Mouse (Mus musculus): ENCODE results near the gene Acox3. TPM values are rescaled to one million over a fixed set of nuclear protein-coding genes. Genes with fewer than 3 reads are reported as not detected.

Acox3 gene
- total RNA-seq, 2 experiments from 2014 or later: 24.6 to 34.6 TPM

DNA sequence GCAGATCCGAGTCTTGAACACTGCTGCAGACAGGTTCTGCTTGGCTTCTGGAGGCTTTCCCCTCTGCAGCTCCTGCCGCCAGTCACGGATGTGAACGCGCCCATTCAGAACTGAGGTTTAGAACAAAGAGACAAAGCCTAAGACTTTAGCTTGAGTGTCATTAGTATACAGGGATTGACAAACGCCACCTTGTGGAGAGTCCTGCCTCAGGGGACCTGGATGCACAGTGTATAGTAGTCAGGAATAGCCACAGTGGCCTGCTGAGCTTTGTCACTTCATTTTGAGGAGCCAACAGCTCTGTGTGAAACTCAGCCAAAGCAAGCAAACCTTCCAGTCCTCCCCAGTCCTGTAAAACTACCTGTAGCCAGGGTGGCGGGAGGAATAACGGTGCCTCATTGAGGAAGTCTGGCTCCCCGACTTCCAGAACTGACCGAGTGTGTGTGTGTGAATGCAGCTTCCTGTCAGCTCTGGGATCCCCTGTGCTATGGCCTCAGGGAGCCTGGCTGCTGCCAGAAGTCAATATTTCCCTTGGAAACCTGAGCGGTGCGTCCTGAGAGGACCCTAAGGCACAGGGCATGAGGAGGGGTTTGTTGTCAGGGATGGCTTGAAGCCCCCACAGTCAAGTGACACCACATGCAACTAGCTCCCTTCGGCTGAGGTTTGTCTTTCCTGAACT is 24.8 kb upstream of the Acox3 start:
- TF ChIP-seq CTCF (conservative IDR thresholded peaks at IDR 0.05): peak; percentile 59
- no peak overlapping the region for H3K4me3 ChIP-seq
- DNase-seq (ENCODE audit: low spot score in 2 of 2): no peak
- no peak overlapping the region for H3K27ac ChIP-seq

GRCm38 (mm10) chr5:35559447-35559846 is 23.4 kb upstream of the Acox3 start:
- Histone ChIP-seq H3K4me3 (no peak overlapping the region), H3K27ac (peak overlapping the region; percentile 41; the same call in 1 of the 2 replicates)
- DNase-seq (ENCODE audit: low spot score in 2 of 2): no peak
- no peak for TF ChIP-seq CTCF (conservative IDR thresholded peaks at IDR 0.05)

GRCm38 (mm10) chr5:35562616-35563015 is 20.2 kb upstream of the Acox3 start:
- no peak for DNase-seq (ENCODE audit: low spot score in 2 of 2)

DNA sequence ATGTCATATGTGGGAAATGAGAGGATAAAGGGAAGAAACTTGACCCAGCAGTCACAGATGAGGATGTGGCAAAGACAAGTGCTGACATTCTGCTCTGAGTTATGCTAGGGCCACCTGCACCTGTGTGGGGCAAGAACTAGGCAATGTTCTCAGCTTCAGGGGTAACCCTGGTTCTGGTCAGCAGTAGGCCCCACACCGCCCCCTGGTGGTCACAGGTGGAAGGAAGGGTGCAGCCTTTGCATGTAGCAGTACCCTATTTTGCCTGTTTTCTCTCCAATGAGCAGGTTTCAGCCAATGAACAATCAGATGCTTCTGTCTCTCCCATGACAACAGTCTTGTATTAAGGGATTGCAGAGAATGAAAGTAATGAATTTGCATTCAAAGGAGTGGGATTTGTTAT is 19.4 kb upstream of the Acox3 start:
- Histone ChIP-seq H3K27ac (no peak overlapping the region), H3K4me3 (no peak overlapping the region)
- peak; percentile 95 for TF ChIP-seq CTCF (conservative IDR thresholded peaks at IDR 0.05)
- DNase-seq (ENCODE audit: low spot score in 2 of 2): peak; percentile 35 to 78

More at GRCm38 (mm10) chr5:35562616-35563015, 20.2 kb upstream of the Acox3 start:
- Histone ChIP-seq H3K27ac (no peak overlapping the region), H3K4me3 (no peak overlapping the region)
- TF ChIP-seq CTCF (conservative IDR thresholded peaks at IDR 0.05): no peak

- TF ChIP-seq CTCF (conservative IDR thresholded peaks at IDR 0.05): no peak
- Histone ChIP-seq H3K4me3 (no peak overlapping the region), H3K27ac (no peak overlapping the region)
- no peak for DNase-seq (ENCODE audit: low spot score in 2 of 2)
Observed at GRCm38 (mm10) chr5:35565217-35565616, 17.6 kb upstream of the Acox3 start.

GRCm38 (mm10) chr5:35566632-35567031 is 16.2 kb upstream of the Acox3 start:
- Histone ChIP-seq H3K27ac (no peak overlapping the region), H3K4me3 (no peak overlapping the region)
- no peak for TF ChIP-seq CTCF (conservative IDR thresholded peaks at IDR 0.05)
- DNase-seq (ENCODE audit: low spot score in 2 of 2): no peak

GRCm38 (mm10) chr5:35571546-35571945 is 11.3 kb upstream of the Acox3 start:
- Histone ChIP-seq H3K27ac (no peak overlapping the region), H3K4me3 (no peak overlapping the region)
- DNase-seq (ENCODE audit: low spot score in 2 of 2): no peak
- TF ChIP-seq CTCF (conservative IDR thresholded peaks at IDR 0.05): no peak

DNA sequence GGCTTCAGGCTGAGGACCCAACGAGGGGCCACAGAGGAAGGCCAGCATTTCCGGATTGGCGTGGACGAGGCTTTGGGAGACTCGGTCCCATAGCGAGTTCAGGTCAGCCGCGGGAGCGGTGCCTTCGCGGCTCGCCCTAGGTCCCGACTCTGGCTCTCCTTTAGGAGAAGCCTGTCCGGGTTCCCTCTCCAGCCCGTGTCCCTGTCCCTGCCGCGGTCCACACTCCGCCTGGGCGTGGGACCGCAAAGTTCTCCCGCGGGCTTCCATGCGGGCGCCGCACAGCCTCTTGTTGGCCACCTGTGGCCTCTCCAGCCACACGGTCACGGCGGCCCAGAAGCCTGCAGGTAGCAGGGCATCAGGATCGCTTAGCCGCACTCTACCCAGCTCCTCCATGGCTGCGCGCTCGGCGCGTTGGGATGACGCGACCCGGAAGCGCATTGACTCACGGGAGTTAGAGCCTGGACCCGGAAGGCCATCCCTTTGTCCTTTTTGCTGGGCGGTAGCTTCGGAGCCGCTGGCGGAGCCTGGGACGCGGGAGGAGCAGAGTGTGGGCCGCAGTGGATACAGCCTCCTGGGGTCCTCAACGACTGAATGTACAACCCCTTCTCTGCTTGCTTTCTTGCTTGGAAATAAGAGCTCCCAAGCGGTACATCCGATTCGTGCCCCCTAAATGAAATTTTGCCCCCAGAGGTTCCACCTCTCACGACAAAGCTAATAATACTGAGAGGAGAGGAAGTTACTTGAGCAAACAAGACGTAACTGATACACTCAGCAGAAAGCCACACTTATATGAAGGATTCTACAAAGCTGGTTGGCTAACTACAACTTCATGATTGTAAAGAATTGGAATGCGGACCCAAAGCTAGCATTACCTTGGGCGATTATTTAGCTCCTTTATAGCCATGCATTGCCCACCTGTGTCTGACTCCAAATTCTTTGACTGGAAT is 7.9 kb upstream of the Acox3 start, which contains the start of gene Trmt44:
TSS of gene Trmt44 (minus strand) at position 418 of the 947 bp plus-strand sequence.
- TF ChIP-seq CTCF (conservative IDR thresholded peaks at IDR 0.05): no peak
- H3K4me3 ChIP-seq: peak within 1 kb of the TSS; percentile 100
- DNase-seq (ENCODE audit: low spot score in 2 of 2): peak; percentile 90 to 92
- H3K27ac ChIP-seq: peak within 1 kb of the TSS; percentile 90

DNA sequence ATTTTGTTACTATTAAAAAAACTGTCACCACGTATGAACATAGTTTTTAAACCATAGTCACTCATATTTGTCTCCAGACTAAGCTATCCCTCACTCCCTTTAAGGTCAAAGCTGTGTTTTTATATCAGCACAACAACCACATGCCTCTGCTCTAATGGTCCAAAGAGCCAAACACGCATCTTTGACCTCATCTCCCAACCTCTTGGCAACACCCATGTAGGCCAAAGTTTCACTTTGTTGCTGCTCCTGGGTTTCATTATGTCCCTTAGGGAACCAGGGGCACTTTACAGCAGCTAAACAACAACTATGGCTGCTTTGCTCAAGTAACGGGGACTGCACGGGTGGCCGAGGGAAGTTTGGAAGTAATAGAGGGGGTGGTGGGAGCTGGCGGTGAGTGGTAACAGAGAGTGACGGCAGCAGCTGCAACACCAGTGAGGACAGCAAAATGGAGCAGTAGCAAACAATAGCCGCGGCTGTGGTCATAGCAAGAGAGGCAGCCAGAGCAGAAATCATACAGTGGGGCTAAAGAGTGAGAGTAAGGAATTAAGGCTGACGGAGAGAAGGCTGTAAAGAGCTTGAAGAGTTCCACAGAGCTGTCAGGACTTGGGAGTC is 6.3 kb upstream of the Acox3 start:
- Histone ChIP-seq H3K4me3 (no peak overlapping the region), H3K27ac (no peak overlapping the region)
- no peak for DNase-seq (ENCODE audit: low spot score in 2 of 2)
- TF ChIP-seq CTCF (conservative IDR thresholded peaks at IDR 0.05): no peak

- no peak overlapping the region for H3K27ac ChIP-seq
- no peak for DNase-seq (ENCODE audit: low spot score in 2 of 2)
- TF ChIP-seq CTCF (conservative IDR thresholded peaks at IDR 0.05): no peak
- no peak overlapping the region for H3K4me3 ChIP-seq
Observed at GRCm38 (mm10) chr5:35578411-35578810, 4.4 kb upstream of the Acox3 start.

GRCm38 (mm10) chr5:35579247-35579893 is 3.5 kb upstream of the Acox3 start:
- no peak for DNase-seq (ENCODE audit: low spot score in 2 of 2)
- Histone ChIP-seq H3K27ac (no peak overlapping the region), H3K4me3 (no peak overlapping the region)
- no peak for TF ChIP-seq CTCF (conservative IDR thresholded peaks at IDR 0.05)

DNA sequence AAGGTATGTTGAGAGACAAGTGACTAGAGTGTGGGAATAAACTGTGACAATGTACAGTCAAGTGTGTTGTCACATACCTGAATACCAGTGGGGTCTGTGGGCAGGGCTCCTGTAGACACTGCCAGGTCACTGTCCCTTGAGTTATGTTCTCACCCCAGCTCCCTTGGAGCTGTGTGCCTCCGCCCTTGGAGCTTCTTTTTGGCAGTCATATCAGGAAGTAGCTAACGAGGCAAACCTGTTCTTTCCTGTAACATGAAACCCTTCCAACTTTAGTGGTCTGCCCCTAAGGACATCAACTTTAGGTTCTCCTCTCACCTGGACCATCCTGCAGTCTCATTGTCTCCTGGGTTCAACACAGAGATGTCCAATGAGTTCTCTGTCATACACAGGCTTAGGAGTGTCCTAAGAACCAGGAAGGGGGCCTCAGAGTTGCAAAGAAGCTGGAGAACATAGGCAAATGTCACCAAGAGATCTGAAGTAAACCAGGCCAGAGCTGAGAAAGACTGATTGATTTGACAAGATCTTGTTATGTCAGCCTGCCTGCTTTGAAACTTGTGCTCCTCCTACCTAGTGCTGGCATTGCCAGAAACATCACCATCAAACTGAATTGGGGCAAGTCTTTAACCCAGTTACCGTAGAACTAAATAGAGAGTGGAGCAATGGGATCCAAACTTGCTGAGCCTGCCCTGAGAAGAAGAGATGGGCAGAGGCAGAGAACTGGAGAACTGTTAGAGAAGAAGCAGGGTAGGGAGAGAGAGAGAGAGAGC is 2.5 kb upstream of the Acox3 start:
- DNase-seq (ENCODE audit: low spot score in 2 of 2): no peak
- H3K27ac ChIP-seq: no peak overlapping the region
- no peak for TF ChIP-seq CTCF (conservative IDR thresholded peaks at IDR 0.05)
- H3K4me3 ChIP-seq: no peak overlapping the region

All from layer of hippocampus, adult 2 months (tissue).